Mouse (Mus musculus) natural killer cell, adult 2 months (primary cell): Measurements from ENCODE around the gene Lgr4.

Experiments used
- DNase-seq, 2 experiments: peaks; one replicate each; pipeline ENCODE4 v3.0.0; 2022; ENCODE audit warnings: low spot score in 2 of 2

The Lgr4 gene

GRCm38 (mm10) chr2:109976181-109976580, 58.7 kb downstream of the Lgr4 start:
- no peak for DNase-seq

DNA sequence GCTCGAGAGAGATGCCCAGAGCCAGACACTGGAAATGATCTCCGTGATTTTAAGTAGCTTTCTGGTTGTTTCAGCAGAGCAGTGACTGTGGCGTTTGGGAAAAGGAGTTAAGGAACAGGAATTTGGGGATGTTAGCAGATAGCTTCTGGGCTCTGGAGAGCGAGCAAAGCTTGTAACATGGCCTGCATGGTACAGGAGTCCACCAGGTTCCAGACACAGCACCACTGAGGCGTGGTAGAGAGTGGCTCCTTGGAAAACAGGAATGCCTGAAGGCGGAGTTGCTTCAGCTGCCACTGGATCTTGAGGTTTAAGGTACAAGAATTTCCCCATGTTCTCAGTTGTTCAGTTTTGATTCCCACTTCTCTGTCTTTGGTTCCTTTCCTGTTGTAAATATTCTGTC, 59.9 kb downstream of the Lgr4 start:
- DNase-seq: no peak

GRCm38 (mm10) chr2:109979209-109979608, 61.8 kb downstream of the Lgr4 start:
- no peak for DNase-seq

DNA sequence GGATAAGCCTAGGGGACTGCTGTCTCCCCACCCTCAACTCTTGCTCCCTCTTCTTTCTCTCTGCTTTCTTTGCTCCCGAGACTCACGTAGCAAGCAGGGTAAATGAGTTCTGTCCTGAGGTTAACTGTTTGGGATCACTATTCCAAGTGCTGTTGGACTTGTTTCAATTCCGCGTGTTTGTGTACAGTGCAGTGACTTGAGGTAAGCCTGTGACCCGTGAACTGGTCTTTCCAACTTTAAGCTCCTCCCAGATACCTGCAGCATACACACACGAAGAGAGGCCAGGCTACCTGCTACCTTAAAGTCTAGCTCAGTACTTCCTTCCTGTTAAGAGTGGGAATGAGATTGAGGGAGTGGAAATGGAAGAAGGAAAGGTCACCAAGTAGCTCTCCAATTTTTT, 66.0 kb downstream of the Lgr4 start:
- no peak for DNase-seq

DNA sequence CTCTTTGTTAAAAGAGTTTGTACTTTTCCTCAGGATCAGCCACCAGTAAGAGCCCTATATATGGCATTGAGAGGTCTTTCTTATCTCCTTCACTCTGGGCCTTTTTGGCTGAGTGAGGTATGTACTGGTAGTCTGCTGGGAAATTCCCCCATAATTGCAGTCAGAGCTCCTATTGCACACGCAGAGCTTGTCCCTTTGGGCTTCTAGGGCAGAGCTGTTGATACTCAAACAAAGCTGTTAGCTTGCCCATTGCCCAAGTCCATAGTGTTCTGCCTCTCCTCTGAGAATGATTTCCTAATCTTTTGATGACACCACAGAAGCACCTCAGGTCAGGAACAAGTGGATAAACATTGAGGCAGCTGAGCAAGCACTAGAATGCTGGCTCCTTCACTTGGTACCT, 67.5 kb downstream of the Lgr4 start:
- DNase-seq: no peak

DNA sequence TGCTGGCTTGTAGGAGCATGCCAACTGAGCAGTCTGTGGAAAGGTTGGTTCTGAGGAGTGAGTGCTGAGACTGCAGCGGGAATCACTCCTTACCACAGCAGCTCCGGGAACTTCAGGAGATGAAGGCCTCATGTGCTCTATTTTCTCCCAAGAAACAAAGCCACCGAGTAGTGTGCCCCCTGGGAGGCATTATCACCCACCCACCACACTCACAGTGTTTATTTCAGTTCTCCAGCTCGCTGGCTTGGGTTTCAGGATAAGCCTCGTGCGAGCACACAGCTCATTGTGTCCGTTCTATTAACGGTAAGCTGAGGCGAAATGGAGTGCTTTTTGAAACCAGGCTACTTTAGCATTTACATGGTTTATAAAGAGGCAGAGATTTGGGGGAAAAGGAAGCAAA, 68.1 kb downstream of the Lgr4 start:
- DNase-seq: no peak

DNA sequence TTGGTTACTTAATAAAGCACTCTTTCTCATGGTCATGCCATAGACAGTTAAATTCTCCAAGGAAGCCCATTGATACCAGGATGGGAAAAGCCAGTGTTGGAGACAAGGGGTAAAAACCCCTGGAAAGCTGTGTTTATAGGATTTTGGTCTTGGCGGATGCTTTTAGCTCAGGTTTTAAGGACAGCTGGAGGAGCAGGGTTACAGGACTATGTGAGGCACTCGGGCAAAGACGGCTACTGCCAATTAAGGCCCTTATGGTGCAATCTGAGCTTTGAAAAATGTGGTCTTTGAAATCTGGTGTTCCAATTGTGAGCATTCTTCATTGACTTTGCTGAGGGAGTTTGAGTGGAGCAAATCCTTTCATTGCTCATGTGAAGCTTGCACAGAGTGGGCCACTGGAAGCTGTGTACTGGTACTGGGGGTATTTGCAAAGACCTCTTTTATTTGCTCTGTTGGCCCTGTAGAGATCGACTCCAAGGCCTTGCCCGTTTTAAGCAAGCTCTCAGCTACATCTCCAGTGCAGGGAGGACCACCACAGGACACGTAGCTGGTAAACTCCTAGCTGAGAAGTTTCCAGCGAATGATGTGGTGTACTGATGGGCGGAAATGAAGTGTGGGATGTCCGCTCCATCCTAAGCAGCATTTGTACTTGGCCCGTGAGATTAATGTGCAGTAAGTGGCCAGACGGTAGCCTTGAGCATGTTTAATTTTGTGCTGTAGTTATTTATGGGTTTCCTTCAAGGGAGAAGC, 68.8 kb downstream of the Lgr4 start:
- no peak for DNase-seq

DNA sequence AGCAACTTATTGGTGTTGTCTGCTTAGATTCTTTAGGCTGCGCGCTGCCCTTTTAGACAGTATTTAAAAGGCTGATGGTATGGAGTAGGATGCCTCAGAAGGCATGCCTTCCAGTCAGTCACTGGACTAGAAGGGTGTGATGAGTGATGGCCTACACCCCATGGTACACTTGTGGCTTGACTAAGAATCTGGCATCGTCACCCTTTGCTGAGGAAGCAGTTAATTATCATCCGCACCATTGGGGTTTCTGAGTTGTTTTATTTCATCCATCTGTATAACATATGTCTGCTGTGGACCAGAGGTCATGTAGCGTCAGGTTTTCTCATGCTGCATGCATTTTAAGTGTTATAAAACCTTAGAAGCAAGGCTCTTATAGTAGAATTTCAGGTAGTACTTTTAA, 70.5 kb downstream of the Lgr4 start:
- no peak for DNase-seq

- no peak for DNase-seq
Measured at GRCm38 (mm10) chr2:109989196-109989595, 71.7 kb downstream of the Lgr4 start.

DNA sequence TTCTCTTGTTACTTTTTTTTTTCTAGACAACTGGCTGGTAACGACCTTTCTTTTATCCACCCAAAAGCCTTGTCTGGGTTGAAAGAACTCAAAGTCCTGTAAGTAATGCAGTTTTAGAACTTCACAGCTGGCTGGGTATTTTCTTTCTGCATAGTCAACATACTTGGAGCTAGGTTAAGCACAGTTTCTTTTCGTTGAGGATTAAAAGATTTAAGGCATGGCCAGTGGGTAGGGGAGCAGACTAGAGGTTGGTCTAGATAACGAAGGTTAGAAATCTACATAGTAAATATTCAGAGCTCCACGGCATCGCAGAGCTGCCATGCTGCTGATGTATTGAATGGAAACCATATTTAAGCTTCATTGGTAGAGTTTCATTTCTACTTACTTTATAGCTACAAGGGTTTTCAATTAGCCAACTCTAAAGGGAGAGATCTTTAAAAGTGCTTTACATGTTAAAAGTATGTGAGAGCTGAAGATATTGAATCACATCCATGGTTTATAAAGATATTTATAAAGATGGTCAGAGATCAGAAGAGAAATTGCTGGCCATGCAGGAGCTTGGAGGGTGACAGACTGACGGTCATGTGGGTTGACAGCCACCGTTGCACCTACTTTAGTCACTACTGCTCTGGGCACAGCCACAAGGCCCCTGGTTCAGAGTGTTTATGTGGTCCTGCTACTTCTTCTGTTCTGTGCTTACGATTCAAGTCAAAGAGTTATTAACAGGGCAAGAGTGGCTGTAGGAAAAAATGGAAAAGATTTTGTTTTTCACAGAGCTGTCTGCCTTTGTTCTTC, 72.4 kb downstream of the Lgr4 start:
- DNase-seq: no peak

DNA sequence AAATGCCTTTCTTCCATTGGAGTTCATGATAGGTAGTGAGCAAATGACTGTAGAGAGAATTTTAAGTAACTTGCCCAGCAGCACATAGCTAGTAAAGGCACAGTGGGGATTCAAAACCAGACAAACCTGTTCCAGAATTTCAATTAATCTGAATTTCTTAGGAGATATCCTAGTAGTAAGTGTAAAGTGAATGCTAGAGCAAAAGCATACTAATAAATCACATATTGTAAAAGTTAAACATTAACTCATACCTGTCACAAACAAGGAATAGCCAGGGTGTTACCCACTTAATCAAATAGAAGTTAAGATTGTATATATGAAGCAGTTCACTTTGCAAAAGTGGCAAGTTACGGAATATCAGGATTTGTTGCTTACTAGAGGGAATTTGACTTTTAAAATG, 74.3 kb downstream of the Lgr4 start:
- DNase-seq: no peak

DNA sequence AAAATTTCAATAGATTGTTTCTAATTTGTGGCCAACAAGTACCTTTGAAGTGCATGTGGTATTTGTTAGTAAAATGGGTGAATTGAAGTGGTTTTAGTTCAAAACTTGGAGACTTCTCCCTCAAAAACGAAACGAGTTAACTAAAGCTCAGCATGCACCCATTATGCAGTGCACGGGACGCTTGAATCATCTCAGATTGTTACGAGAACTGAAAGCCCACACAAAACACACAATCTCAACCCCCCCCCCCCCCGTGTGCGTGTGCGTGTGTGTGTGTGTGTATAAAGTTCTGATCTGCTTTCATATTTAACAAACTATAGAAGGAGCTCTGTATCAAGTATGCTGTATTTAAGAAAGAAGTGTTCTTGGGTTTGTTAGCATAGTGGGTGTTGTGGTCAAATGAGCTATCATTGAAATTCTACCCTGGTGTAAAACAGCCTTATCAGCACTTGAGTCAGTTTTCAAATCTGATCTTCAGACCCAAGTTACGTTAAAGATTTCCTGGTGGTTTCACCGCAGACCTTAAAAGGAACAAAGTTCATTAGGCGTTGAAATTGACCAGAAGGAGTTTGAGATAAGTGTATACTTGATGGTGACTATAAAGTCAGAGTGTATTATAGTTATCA, 75.1 kb downstream of the Lgr4 start:
- DNase-seq: no peak

DNA sequence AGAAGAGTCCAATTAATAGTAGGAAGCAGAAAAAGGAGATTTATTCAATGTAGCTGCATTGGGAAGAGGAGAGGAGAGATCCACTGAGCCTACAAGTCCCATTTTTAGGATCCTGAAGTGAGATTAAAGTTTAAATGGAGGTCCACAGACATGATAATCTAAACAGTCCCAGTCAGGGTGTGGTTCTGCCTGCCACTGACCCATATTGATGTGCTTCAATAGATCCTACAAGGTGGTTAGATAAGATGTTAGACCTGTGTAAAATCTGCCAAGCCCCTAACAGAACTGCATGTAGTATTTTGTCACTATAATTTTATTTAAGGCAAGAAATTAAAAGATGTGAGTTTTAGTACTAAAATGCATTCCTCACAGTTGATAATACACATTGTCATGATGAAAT, 76.0 kb downstream of the Lgr4 start:
- DNase-seq: no peak

DNA sequence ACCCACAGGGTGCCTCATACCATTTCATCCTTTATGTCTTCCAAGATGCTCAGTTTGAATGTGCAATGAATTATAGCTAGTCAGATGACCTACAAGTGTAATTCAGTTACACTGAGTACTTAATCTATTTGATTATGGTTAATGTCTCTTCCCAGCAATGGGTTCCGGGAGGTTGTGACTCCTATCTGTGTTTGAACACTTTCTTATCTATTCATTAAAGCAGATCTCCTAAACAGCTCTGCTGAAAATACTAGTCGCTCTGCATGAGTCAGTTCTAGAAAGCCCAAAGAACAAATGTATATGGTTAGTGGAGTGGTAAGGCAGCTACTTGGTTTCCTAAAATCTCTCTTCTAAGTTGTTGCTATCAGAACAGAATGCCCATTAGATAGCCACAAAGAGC, 77.6 kb downstream of the Lgr4 start:
- DNase-seq: no peak

DNA sequence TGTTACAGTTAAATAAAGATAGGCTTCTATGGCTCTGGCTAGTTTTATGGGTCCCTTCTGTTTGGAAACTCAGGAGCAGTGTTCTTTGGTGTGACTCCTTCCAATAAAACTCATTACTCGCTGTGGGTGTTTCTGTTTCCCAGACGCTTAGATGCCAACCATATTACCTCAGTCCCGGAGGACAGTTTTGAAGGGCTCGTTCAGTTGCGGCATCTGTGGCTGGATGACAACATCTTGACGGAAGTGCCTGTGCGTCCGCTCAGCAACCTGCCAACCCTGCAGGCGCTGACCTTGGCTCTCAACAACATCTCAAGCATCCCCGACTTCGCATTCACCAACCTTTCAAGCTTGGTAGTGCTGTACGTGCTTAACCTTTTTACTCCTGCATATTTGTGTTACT, 79.0 kb downstream of the Lgr4 start:
- DNase-seq: no peak

DNA sequence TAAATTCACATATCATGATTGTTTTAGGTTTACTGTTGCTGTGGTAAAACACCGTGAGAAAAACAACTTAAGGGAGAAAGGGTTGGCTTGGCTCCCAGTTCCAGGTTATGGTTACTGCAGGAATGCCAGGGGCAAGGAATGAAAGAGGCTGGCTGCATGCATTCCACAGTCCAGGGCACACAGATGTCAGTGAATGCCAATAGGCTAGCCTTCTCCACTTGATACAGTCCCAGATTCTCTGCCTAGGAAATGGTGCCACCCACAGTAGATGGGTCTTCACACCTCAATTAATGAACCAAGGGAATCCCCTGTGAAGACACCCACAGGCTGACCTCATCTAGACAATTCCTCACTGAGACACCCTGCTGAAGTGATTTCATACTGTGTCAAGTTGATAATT, 87.2 kb downstream of the Lgr4 start:
- no peak for DNase-seq

DNA sequence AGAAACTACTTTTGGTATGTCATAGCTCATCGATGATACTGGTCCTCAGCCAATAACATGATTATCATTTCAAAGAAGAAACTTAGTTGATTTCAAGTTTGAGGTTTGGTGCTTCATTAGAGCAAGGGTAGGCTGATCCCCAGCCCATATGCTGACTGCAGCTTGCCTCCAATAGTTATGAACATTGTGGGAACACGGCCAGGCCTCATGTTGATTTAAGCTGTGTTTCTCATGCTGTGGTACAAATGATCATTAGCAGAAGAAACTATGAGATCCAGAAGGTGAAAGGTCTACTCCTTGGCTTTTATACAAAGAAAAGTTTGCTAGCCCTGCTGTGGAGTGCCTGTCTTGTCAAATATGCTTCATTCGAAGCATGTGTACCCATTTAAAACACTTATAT, 87.7 kb downstream of the Lgr4 start:
- no peak for DNase-seq

GRCm38 (mm10) chr2:110005596-110006239, 88.3 kb downstream of the Lgr4 start:
- DNase-seq: no peak

- DNase-seq: no peak
Measured at GRCm38 (mm10) chr2:110007423-110008267, 90.2 kb downstream of the Lgr4 start.

DNA sequence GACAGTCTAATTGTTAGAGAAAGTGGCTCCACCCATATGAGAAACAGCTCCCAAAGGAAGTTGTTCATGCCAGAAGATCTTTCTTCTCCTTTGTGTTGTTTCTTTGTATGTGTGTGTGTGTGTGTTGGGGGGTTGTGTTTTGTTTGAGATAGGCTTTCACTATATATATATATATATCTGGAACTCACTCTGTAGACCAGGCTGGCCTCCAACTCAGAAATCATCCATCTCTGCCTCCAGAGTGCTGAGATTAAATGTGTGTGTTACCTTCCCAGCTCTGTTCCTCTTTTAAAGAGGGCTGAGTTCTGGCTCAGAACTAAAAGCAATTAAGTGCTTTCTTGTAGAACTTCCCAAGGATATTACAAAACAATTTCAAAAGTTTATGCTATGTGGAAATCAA, 92.0 kb downstream of the Lgr4 start:
- DNase-seq: no peak

GRCm38 (mm10) chr2:110012184-110012725, 94.8 kb downstream of the Lgr4 start:
- no peak for DNase-seq
